In the genomic region with DNA sequence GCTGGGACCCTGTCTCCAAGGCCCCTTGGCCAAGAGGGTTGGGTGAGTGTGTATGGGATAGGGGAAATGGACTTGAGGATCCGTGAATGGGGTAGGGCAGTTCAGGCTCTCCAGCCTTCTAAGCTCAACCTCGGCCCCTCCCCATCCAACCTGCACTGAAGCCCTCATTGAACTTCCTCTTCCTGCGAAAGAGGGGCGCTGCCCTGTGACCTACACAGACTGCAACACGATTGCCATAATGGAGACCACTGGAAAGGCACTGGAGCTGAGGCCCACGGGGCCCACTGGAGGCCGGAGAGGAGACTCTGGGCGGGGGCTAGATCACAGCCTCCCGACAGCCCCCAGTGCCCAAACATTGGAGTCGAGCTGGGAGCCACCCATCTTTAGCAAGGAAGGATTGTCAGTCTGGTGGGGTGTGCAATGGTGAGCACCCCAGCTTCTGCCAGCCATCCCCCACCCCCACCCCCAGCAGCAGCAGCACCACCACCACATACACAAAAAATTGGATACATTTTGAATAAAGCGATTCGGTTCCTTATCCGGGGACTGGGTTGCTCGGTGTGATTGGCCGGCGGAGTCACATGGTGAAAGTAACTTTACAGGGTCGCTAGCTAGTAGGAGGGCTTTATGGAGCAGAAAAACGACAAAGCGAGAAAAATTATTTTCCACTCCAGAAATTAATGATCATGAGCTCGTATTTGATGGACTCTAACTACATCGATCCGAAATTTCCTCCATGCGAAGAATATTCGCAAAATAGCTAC, we compare ENCODE assay signal across 8 mouse cellular contexts. TPM values are rescaled to one million over a fixed set of nuclear protein-coding genes. Genes with fewer than 3 reads are reported as not detected.
A peak's percentile ranks its signal among the peaks of the same experiment; 100 is the strongest.
DNase-seq lines count a peak whose midpoint lies in the region; ATAC-seq and TF ChIP-seq lines count a peak whose summit lies in the region.
"Had no signal": no experiment of that assay in that cellular context is flagged by ENCODE, and none has a peak within 500 bp of the region (broad histone marks: within the 10 kb centered on the region; RNA-seq: fewer than 3 reads in every experiment).

No protein-coding gene starts in this region.

- H3K36me3 ChIP-seq in lung, embryonic 15.5 days, result no peaks in the 10 kb centered on the region
- no peaks in the 10 kb centered on the region for H3K36me3 ChIP-seq in intestine, postnatal 0 days (ENCODE audit: control insufficient read depth, insufficient read depth)
- H3K36me3 ChIP-seq in small intestine, adult 2 months (ENCODE audit: control insufficient read depth, insufficient read depth, low read length), result no peaks in the 10 kb centered on the region
- no peaks in the 10 kb centered on the region for H3K36me3 ChIP-seq in thymus, adult 2 months (ENCODE audit: control insufficient read depth, insufficient read depth, low read length)

- DNase-seq in lung, postnatal 36 days, result no peak
- peak; percentile 71 for DNase-seq in embryo, embryonic 10.5 days (ENCODE audit: low spot score)
- DNase-seq in thymus, adult 2 months, result no peak
- no peak for DNase-seq in lung, postnatal 25 days (ENCODE audit: low spot score)
- DNase-seq: lung, adult 2 months had no signal

- WGBS in lung, embryonic 15.5 days, result 1% methylated on average over 24 of the region's 24 CpGs
- 3% methylated on average over 24 of the region's 24 CpGs for WGBS in intestine, postnatal 0 days
- WGBS in small intestine, adult 2 months, result 5% methylated on average over 24 of the region's 24 CpGs
- 4% methylated on average over 23 of the region's 24 CpGs for WGBS in thymus, adult 2 months

- peak overlapping the region; percentile 18; the same call in 1 of the 2 replicates for H3K9ac ChIP-seq in lung, embryonic 15.5 days
- H3K9ac ChIP-seq in intestine, postnatal 0 days (ENCODE audit: low read depth, low read length), result peak overlapping the region; percentile 35; the same call in 1 of the 2 replicates

- TF ChIP-seq POLR2A in small intestine, adult 2 months (IDR thresholded peaks at IDR 0.05; ENCODE audit: low read depth, low read length), result no peak
- TF ChIP-seq POLR2A in thymus, adult 2 months (IDR thresholded peaks at IDR 0.05; ENCODE audit: control insufficient read depth, extremely low read depth, insufficient read depth, low read length, poor library complexity), result no peak

- H3K4me2 ChIP-seq in lung, embryonic 15.5 days, result peak overlapping the region; percentile 73
- peak overlapping the region; percentile 58 for H3K4me2 ChIP-seq in intestine, postnatal 0 days (replicated peaks; ENCODE audit: low read depth)

- peak overlapping the region; percentile 46 for H3K4me3 ChIP-seq in lung, embryonic 15.5 days
- peak overlapping the region; percentile 41 for H3K4me3 ChIP-seq in intestine, postnatal 0 days (ENCODE audit: low read depth, low read length)
- peak overlapping the region; percentile 64 for H3K4me3 ChIP-seq in small intestine, adult 2 months (ENCODE audit: low read depth, low read length)
- H3K4me3 ChIP-seq in thymus, adult 2 months (ENCODE audit: control insufficient read depth, insufficient read depth, low read length), result no peak overlapping the region

- H3K4me1 ChIP-seq in lung, embryonic 15.5 days, result no peaks in the 10 kb centered on the region
- no peaks in the 10 kb centered on the region for H3K4me1 ChIP-seq in intestine, postnatal 0 days (replicated peaks; ENCODE audit: control insufficient read depth, insufficient read depth, low read length)
- 0 out of 2 replicates have a peak, but pooled peaks cover 2% of the 10 kb centered on the region for H3K4me1 ChIP-seq in small intestine, adult 2 months (ENCODE audit: control insufficient read depth, insufficient read depth, insufficient read length, low read length)
- no peaks in the 10 kb centered on the region for H3K4me1 ChIP-seq in thymus, adult 2 months (replicated peaks; ENCODE audit: control insufficient read depth, insufficient read depth, low read length)

- ATAC-seq in lung, embryonic 15.5 days (ENCODE audit: borderline replicate concordance, extremely low read depth, low FRiP score, low TSS enrichment), result peak; percentile 50
- no peak for ATAC-seq in intestine, postnatal 0 days

- no peaks in the 10 kb centered on the region for H3K9me3 ChIP-seq in lung, embryonic 15.5 days
- H3K9me3 ChIP-seq in intestine, postnatal 0 days (ENCODE audit: control insufficient read depth), result no peaks in the 10 kb centered on the region

- TF ChIP-seq CTCF in intestine, postnatal 0 days (IDR thresholded peaks at IDR 0.05; ENCODE audit: low read depth), result no peak
- TF ChIP-seq CTCF in small intestine, adult 2 months (IDR thresholded peaks at IDR 0.05; ENCODE audit: extremely low read depth, insufficient read length, insufficient replicate concordance, low read depth, low read length), result no peak
- no peak for TF ChIP-seq CTCF in thymus, adult 2 months (IDR thresholded peaks at IDR 0.05; ENCODE audit: borderline replicate concordance, control insufficient read depth, extremely low read depth, insufficient read depth, low read length, poor library complexity)

- peaks cover 98% of the 10 kb centered on the region for H3K27me3 ChIP-seq in lung, embryonic 15.5 days
- H3K27me3 ChIP-seq in intestine, postnatal 0 days (replicated peaks; ENCODE audit: control insufficient read depth, insufficient read depth, low read length), result peaks cover 73% of the 10 kb centered on the region
- H3K27me3 ChIP-seq in small intestine, adult 2 months (ENCODE audit: control insufficient read depth, insufficient read depth, low read length), result peaks cover 32% of the 10 kb centered on the region
- peaks cover 32% of the 10 kb centered on the region for H3K27me3 ChIP-seq in thymus, adult 2 months (ENCODE audit: control insufficient read depth, insufficient read depth, low read length)

- H3K27ac ChIP-seq in lung, embryonic 15.5 days, result no peak overlapping the region
- H3K27ac ChIP-seq in intestine, postnatal 0 days (ENCODE audit: low read depth, low read length), result no peak overlapping the region
- peak overlapping the region; percentile 56 for H3K27ac ChIP-seq in small intestine, adult 2 months (ENCODE audit: insufficient read depth, low read depth, low read length)
- no peak overlapping the region for H3K27ac ChIP-seq in thymus, adult 2 months (ENCODE audit: control insufficient read depth, insufficient read depth, low read length)

RNA-seq across cellular contexts. Expression of gene Hoxc4, which starts 15.5 kb away (rescaled TPM):
- polyA plus RNA-seq in lung, embryonic 15.5 days (2015; fragmentation: Nextera tagmentation; extraction: Ambion mirVana), result 1.4 and 1.5 TPM in 2 replicates
- polyA plus RNA-seq in intestine, postnatal 0 days (2015; fragmentation: Nextera tagmentation; extraction: Ambion mirVana), result 4.8 and 5.2 TPM in 2 replicates
- polyA plus RNA-seq in small intestine, adult 2 months (2012; rRNA removed), result 0.38 and 2.1 TPM in 2 replicates
- polyA plus RNA-seq in thymus, adult 2 months (2012; rRNA removed), result 0.19 and 0.22 TPM in 2 replicates

RNA-seq across cellular contexts. Expression of gene Hoxc6, which starts 36.2 kb away (rescaled TPM):
- 0.20 and 0.26 TPM in 2 replicates for polyA plus RNA-seq in lung, embryonic 15.5 days (2015; fragmentation: Nextera tagmentation; extraction: Ambion mirVana)
- polyA plus RNA-seq in intestine, postnatal 0 days (2015; fragmentation: Nextera tagmentation; extraction: Ambion mirVana), result 3.0 and 3.5 TPM in 2 replicates
- 0.05 and 5.0 TPM in 2 replicates for polyA plus RNA-seq in small intestine, adult 2 months (2012; rRNA removed)
- polyA plus RNA-seq in thymus, adult 2 months (2012; rRNA removed), result 0.23 and 0.43 TPM in 2 replicates

RNA-seq across cellular contexts. Expression of gene Hoxc8, which starts 43.8 kb away (rescaled TPM):
- polyA plus RNA-seq in lung, embryonic 15.5 days (2015; fragmentation: Nextera tagmentation; extraction: Ambion mirVana), result 0.10 TPM in 1 of 2 replicates, not detected in the other
- polyA plus RNA-seq in intestine, postnatal 0 days (2015; fragmentation: Nextera tagmentation; extraction: Ambion mirVana), result 3.5 and 4.6 TPM in 2 replicates
- polyA plus RNA-seq in small intestine, adult 2 months (2012; rRNA removed), result 1.8 TPM in 1 of 2 replicates, not detected in the other
- polyA plus RNA-seq in thymus, adult 2 months (2012; rRNA removed), result 0.07 and 0.08 TPM in 2 replicates
- polyA plus RNA-seq: lung, adult 2 months had no signal

RNA-seq across cellular contexts. Expression of gene Hoxc9, which starts 58.0 kb away (rescaled TPM):
- polyA plus RNA-seq in lung, embryonic 15.5 days (2015; fragmentation: Nextera tagmentation; extraction: Ambion mirVana), result 0.06 TPM in 1 of 2 replicates, not detected in the other
- 0.43 and 0.58 TPM in 2 replicates for polyA plus RNA-seq in intestine, postnatal 0 days (2015; fragmentation: Nextera tagmentation; extraction: Ambion mirVana)
- polyA plus RNA-seq in small intestine, adult 2 months (2012; rRNA removed), result 0.22 TPM in 1 of 2 replicates, not detected in the other
- polyA plus RNA-seq in thymus, adult 2 months (2012; rRNA removed), result 0.05 and 0.14 TPM in 2 replicates
- polyA plus RNA-seq: lung, adult 2 months had no signal
